Mouse (Mus musculus): ENCODE data around the gene Tmem203. TPM values are rescaled to one million over a fixed set of nuclear protein-coding genes. Genes with fewer than 3 reads are reported as not detected.

Tmem203 gene
- polyA plus RNA-seq (2014; fragmentation: Illumina TruSeq; extraction: RNeasy Lipid Tissue Mini Kit (QIAGEN cat#74804); ENCODE audit: low read depth, low replicate concordance), result 9.8 TPM

DNA sequence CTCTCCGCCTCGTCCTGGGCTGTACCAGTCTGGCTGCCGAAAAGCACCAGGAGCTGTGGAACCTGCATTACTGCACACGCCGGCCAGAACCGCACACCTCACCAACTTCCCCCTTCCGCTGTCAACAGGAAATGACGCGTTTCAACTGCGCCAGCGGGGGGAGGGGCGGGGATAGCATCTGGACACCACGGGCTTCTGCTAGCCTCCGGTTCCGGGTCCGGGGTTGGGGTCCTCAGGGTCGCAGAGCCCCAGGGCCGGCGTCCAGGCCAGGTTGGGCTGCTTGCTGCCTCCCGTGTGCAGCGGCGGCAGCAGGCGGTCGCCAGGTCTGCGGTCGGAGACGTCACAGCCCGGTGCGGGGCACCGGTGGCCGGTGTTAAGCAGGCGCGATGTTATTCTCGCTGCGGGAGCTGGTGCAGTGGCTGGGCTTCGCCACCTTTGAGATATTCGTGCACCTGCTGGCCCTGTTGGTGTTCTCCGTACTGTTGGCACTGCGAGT, at the start of gene Tmem203:
Tmem203 (plus strand) TSS at position 156 of the 496 bp plus-strand sequence.

DNA sequence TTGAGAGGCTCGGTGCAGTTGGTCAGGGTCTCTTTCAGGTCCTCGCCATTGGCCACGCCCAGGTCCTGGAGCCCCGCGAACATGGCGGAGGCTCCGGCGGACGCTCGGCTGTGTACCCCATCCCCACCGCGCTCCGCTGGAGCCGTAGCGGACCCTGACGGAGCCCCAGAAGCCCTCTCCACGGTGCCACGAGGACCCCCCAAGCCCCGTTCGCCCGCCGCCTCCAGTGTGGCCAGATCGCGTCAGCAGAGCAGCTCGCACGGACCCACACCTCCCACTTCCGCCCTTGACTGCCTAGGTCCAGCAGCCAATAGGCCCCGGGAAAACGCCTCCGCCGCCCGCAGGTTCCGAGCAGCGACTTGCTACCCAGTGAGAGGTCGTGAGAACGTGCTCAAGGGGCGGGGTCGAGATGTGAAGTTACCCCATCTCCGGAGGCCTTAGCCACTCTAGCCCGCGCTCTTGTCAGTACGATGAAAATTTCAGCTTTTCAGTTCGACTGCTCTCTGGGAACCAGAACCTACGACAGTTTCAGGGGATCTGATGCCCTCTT, 44.0 kb upstream of the Tmem203 start, which contains the start of gene Nelfb:
Nelfb (minus strand) TSS at position 369 of the 550 bp plus-strand sequence.

DNA sequence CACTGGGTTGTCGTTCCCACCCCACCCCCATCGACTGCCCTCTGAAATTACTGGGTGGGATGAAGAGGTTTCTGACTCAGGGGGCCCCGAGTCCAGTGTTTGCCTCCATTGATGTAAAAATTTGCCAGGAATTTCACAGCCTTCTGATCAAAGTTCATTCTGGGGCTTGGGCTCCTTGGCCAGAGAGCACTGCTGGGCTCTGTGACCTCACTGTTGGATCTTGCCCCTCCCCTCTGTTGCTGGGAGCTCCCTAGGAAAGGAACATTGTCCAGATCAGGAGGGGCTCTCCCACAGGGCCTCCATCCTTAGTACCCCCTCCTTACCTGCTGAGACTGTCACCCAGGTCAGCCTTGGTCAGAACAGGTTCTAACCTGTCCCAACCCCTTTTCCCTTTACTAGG, 40.8 kb upstream of the Tmem203 start, which contains the start of gene Stpg3:
Stpg3 (minus strand) TSS at position 194 of the 400 bp plus-strand sequence.

DNA sequence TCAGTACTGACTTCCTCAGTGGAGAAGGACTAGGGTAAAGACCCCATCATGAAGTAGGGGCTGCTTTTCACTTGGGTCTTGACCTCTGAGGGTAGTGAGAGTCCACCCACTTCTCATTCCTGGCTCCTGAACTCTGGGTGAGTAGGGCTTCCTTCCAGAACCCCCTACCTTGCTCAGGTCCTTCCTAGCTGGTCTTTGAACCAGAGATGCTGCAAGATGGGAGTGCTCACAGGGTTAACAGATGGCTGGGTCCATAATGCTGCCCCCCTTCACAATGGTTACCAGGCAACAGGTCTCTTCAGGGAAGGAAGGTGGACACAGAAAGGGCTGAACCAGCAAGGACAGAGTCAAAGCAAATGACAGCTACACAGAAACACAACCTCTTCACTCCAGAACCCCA, 36.8 kb upstream of the Tmem203 start, which contains the start of gene Fam166a:
Fam166a (plus strand) TSS at position 301 of the 400 bp plus-strand sequence.

DNA sequence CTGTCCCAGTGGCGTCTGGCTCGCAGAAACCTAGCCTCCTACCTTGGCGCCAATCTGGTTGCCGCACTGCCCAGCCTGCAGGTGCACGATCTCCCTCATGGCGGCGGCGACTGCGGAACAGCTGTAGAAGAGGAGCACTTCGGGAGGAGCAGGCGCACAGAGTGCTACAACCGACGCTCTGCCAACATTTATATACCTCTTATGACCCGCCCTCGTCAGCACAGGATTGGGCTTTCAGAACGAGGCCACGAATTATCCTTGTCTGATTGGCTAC, 30.8 kb upstream of the Tmem203 start, which contains the start of gene Tubb4b:
Tubb4b (minus strand) TSS at position 211 of the 274 bp plus-strand sequence.

DNA sequence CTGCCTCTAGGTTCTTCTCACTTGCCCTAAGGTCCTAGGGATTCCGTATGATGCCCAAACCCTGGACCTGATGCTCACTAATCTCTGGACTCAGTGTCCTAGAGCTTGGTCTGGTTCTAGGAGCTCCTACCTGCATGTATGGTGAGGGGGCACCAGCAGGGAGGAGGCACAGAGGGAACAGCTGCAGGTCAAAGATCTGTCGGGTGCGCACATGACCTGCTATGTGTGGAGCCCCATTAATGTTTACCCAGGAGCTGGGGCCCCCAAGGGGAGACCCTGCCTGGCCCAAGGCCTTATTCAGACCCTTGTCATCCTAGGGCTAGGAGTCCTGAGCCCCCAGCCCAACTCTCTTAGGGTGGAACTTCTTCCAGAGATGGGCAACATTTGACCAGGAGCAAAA, 21.2 kb upstream of the Tmem203 start, which contains the start of gene Slc34a3:
Slc34a3 (minus strand) TSS at position 315 of the 400 bp plus-strand sequence.

DNA sequence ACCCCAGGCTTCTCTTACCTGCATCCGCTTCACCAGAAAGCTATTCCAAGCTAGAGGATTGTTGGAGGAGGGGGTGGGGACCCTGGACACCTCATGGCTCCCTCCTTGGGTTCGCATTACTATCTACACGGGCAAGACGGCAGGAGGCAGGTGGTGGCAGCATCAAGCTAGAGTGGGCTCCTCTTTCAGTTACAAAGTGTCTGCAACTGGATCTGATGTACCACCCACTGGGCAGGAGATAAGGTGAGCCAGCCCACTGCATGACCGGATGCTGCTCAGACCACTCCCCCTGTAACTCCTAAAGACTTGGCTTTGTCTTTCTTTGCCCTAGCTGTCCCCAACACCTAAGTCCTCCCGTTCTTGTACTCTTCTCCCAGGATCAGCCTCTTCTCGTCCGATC, 18.6 kb upstream of the Tmem203 start, which contains the start of gene Rnf224:
Rnf224 (minus strand) TSS at position 174 of the 400 bp plus-strand sequence.

DNA sequence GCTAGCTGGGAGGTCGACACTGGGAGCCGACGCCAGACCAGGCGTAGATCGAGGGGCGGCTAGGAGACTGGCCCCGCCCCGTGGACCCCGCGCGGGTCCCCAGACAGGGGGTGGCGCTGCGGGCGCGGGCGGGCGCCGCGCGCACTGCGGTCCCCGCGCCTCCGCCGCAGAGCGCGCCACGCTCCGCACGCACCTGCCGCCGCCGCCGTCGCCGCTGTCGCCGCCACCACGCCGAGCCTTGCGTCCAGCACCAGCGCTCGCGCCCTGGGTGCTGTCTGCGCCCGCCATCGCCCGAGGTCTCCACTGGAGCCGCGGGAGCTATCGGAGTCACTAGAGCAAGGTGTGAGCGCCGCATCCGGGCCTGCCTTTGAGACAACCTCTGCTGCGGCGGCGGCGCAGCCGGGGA, 13.1 kb upstream of the Tmem203 start, which contains the start of the genes Rnf208 and Cysrt1:
Rnf208 (plus strand) TSS at position 155 of the 406 bp plus-strand sequence.
Cysrt1 (minus strand) TSS at position 352 of the 406 bp plus-strand sequence.

DNA sequence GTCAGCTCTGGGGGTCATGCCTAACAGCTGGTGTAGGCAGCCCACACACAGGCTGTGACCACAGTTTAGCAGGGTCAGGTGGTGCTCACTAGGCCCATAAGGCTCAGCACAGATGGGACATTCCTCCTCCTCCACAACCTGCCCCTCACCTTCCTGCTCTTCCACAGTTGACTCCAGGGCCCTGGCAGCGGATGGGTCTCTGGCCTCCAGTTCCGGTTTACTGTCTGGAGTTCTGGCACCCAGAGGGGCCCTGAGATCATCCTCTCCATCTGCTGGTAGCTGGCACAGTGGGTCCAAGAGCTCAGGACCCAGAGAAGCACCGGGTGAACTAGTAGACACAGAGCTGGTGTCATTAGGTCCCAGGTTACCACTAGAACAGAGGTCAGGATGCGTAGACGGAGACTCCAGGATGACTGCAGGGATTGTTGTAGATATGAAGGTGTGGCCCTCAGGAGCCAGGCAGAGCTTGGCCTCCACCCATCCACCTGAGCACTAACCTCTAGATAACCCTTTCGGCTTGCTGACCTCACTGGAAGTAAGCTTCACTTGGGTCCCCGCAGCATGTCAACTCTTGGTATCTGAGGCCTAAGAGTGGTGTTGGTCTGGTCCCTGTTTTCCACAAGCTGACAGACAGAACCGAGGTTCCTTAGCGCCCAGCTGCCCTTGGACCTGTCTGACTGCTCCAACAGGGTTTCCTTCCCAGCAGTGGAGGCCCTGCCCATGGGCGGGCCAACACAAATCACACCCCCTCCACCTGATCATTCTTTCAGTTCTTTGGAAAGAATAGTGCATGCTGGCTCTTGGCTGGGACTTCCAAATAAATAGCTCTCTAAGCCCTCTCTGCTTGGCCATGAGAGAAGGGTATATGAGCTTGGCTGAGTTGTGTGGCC, 8.8 kb upstream of the Tmem203 start, which contains the start of gene AL732309.1:
AL732309.1 (minus strand) TSS at position 681 of the 890 bp plus-strand sequence.

DNA sequence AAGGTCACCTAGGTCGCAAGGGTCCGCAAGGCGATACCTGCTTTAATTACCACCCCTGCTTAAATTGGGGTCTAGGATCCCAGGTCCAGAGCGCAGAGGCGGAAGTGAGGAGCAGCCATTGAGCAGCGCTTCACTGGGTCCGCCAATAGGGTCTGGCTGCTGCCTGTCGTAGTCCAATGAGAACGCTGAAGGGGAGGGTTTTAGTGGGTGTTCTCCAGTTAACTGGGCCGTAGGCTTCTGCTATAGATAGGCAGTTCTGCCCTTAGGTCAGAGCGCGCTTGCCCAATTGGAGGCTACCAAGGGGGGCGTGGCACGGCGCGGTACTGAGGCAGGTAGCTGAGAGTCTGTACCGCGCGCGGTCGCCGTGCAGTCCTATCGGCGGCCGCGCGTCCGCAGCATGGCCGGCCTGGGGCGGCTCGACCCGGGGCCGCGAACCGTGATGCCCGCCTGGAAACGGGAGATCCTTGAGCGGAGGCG, 7.1 kb downstream of the Tmem203 start, which contains the start of gene Tprn:
Tprn (plus strand) TSS at position 328 of the 477 bp plus-strand sequence.

DNA sequence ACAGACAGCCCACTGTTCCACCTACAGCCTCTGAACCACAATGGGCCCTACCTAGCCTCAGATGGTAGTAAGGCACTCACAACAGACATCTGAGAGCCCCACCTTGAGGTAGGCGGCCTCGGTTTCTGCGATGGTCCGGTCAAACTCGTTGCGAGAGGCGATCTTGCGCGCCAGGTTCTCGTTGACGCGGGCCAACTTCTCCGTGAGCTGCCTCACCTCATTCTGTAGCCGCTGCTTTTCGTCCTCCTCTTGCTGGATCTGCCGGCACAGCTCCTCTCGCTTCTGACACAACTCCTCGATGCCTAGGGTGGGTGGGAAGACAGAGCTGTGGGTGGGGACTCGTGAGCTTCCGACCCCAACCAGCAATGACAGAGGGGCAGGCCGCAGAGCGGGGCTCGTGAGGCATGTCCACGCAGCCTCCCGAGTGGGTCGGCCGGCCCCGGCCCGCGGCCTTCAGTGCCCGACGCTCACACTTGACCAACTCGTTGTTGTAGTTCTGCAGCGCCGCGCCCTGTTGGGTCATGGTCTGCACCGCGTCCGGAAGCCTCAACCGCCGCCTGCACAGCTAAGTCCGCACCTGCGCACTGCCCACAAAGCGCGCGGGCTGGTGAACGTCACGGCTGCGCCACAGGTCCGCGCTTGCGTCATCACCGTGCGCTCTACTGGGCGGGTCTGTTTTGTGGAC, 16.7 kb downstream of the Tmem203 start, which contains the start of the genes Ssna1 and Anapc2:
Ssna1 (minus strand) TSS at position 612 of the 685 bp plus-strand sequence.
Anapc2 (plus strand) TSS at position 652 of the 685 bp plus-strand sequence.

DNA sequence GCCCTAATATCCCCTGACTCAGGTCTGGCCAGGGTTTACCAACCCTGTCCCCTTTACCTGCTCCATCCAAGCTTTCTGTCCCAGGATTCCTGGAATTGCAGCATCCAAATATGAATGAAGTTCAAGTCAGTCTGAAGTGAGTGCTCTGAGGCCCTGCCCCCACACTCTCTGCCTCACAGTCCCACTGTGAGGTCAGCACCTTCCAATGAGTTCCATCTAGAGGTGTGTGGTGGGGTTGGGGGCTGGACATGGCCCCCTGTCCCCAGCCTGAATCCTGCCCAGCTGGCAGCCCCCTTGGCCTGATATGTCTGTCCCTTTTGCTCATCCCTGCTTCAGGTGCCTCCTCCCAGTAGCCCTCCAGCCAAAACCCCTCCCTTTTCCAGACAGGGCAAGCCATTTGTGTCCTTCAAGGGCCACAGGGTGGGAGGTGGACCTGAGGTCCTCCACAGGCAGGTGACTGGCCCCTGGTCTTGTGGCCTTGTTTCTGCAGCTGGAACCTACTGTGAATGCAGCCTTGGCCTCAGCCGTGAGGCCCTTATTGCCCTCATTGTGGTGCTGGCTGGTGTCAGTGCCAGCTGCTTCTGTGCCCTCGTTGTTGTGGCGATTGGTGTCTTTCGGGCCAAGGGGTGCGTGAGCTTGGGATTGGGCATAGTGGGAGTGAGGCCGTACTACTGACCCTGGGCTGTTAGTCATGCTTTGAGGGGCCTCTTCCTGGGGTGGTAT, 32.8 kb downstream of the Tmem203 start, which contains the start of gene Tmem210:
Tmem210 (plus strand) TSS at position 219 of the 723 bp plus-strand sequence.

DNA sequence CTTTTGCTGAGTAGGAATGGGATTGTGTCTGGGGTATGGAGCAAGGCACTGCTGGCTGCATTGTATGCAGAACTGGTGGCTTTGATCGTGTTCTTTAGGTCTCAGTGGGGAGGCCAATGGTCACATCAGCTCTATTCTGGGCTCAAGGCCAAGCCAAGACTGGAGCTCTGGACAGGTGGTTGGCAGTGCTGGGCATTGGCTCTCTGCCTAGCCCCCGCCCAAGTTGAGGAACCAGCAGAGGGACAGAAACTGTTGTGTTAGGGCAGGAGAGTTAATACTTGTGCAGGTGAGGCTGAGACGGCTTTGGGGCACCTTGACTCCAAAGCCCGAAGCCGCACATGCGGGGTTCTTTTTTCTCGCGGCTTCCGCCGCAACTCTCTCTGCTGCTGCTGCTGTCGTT, 34.4 kb downstream of the Tmem203 start, which contains the start of gene Lrrc26:
Lrrc26 (plus strand) TSS at position 265 of the 400 bp plus-strand sequence.

Other genes starting within 250 kb of the Tmem203 start
- 27.4 TPM for gene Nsmf, start 201.1 kb upstream of the Tmem203 start, polyA plus RNA-seq (2014; fragmentation: Illumina TruSeq; extraction: RNeasy Lipid Tissue Mini Kit (QIAGEN cat#74804); ENCODE audit: low read depth, low replicate concordance)
- not detected for gene Entpd8, start 175.1 kb upstream of the Tmem203 start, polyA plus RNA-seq (2014; fragmentation: Illumina TruSeq; extraction: RNeasy Lipid Tissue Mini Kit (QIAGEN cat#74804); ENCODE audit: low read depth, low replicate concordance)
- gene Noxa1, start 160.3 kb upstream of the Tmem203 start, polyA plus RNA-seq (2014; fragmentation: Illumina TruSeq; extraction: RNeasy Lipid Tissue Mini Kit (QIAGEN cat#74804); ENCODE audit: low read depth, low replicate concordance), result not detected
- 9.5 TPM for gene Nrarp, start 74.7 kb upstream of the Tmem203 start, polyA plus RNA-seq (2014; fragmentation: Illumina TruSeq; extraction: RNeasy Lipid Tissue Mini Kit (QIAGEN cat#74804); ENCODE audit: low read depth, low replicate concordance)
- gene Tor4a, start 58.6 kb upstream of the Tmem203 start, polyA plus RNA-seq (2014; fragmentation: Illumina TruSeq; extraction: RNeasy Lipid Tissue Mini Kit (QIAGEN cat#74804); ENCODE audit: low read depth, low replicate concordance), result 4.8 TPM
- 34.5 TPM for gene Nelfb, start 44.0 kb upstream of the Tmem203 start, polyA plus RNA-seq (2014; fragmentation: Illumina TruSeq; extraction: RNeasy Lipid Tissue Mini Kit (QIAGEN cat#74804); ENCODE audit: low read depth, low replicate concordance)
- not detected for gene Stpg3, start 40.8 kb upstream of the Tmem203 start, polyA plus RNA-seq (2014; fragmentation: Illumina TruSeq; extraction: RNeasy Lipid Tissue Mini Kit (QIAGEN cat#74804); ENCODE audit: low read depth, low replicate concordance)
- not detected for gene Fam166a, start 36.7 kb upstream of the Tmem203 start, polyA plus RNA-seq (2014; fragmentation: Illumina TruSeq; extraction: RNeasy Lipid Tissue Mini Kit (QIAGEN cat#74804); ENCODE audit: low read depth, low replicate concordance)
- 275 TPM for gene Tubb4b, start 30.7 kb upstream of the Tmem203 start, polyA plus RNA-seq (2014; fragmentation: Illumina TruSeq; extraction: RNeasy Lipid Tissue Mini Kit (QIAGEN cat#74804); ENCODE audit: low read depth, low replicate concordance)
- not detected for gene Slc34a3, start 21.1 kb upstream of the Tmem203 start, polyA plus RNA-seq (2014; fragmentation: Illumina TruSeq; extraction: RNeasy Lipid Tissue Mini Kit (QIAGEN cat#74804); ENCODE audit: low read depth, low replicate concordance)
- gene Rnf224, start 18.7 kb upstream of the Tmem203 start, polyA plus RNA-seq (2014; fragmentation: Illumina TruSeq; extraction: RNeasy Lipid Tissue Mini Kit (QIAGEN cat#74804); ENCODE audit: low read depth, low replicate concordance), result not detected
- not detected for gene Rnf208, start 13.2 kb upstream of the Tmem203 start, polyA plus RNA-seq (2014; fragmentation: Illumina TruSeq; extraction: RNeasy Lipid Tissue Mini Kit (QIAGEN cat#74804); ENCODE audit: low read depth, low replicate concordance)
- gene Cysrt1, start 13.0 kb upstream of the Tmem203 start, polyA plus RNA-seq (2014; fragmentation: Illumina TruSeq; extraction: RNeasy Lipid Tissue Mini Kit (QIAGEN cat#74804); ENCODE audit: low read depth, low replicate concordance), result not detected
- gene AL732309.1, start 8.6 kb upstream of the Tmem203 start, polyA plus RNA-seq (2014; fragmentation: Illumina TruSeq; extraction: RNeasy Lipid Tissue Mini Kit (QIAGEN cat#74804); ENCODE audit: low read depth, low replicate concordance), result 6.4 TPM
- 3.3 TPM for gene Tprn, start 7.2 kb downstream of the Tmem203 start, polyA plus RNA-seq (2014; fragmentation: Illumina TruSeq; extraction: RNeasy Lipid Tissue Mini Kit (QIAGEN cat#74804); ENCODE audit: low read depth, low replicate concordance)
- 49.1 TPM for gene Ssna1, start 17.0 kb downstream of the Tmem203 start, polyA plus RNA-seq (2014; fragmentation: Illumina TruSeq; extraction: RNeasy Lipid Tissue Mini Kit (QIAGEN cat#74804); ENCODE audit: low read depth, low replicate concordance)
- gene Anapc2, start 17.0 kb downstream of the Tmem203 start, polyA plus RNA-seq (2014; fragmentation: Illumina TruSeq; extraction: RNeasy Lipid Tissue Mini Kit (QIAGEN cat#74804); ENCODE audit: low read depth, low replicate concordance), result 42.7 TPM
- gene Tmem210, start 32.7 kb downstream of the Tmem203 start, polyA plus RNA-seq (2014; fragmentation: Illumina TruSeq; extraction: RNeasy Lipid Tissue Mini Kit (QIAGEN cat#74804); ENCODE audit: low read depth, low replicate concordance), result not detected
- not detected for gene Lrrc26, start 34.5 kb downstream of the Tmem203 start, polyA plus RNA-seq (2014; fragmentation: Illumina TruSeq; extraction: RNeasy Lipid Tissue Mini Kit (QIAGEN cat#74804); ENCODE audit: low read depth, low replicate concordance)
- not detected for gene Grin1, start 63.7 kb downstream of the Tmem203 start, polyA plus RNA-seq (2014; fragmentation: Illumina TruSeq; extraction: RNeasy Lipid Tissue Mini Kit (QIAGEN cat#74804); ENCODE audit: low read depth, low replicate concordance)
- gene Man1b1, start 76.9 kb downstream of the Tmem203 start, polyA plus RNA-seq (2014; fragmentation: Illumina TruSeq; extraction: RNeasy Lipid Tissue Mini Kit (QIAGEN cat#74804); ENCODE audit: low read depth, low replicate concordance), result 21.4 TPM
- gene Dpp7, start 100.9 kb downstream of the Tmem203 start, polyA plus RNA-seq (2014; fragmentation: Illumina TruSeq; extraction: RNeasy Lipid Tissue Mini Kit (QIAGEN cat#74804); ENCODE audit: low read depth, low replicate concordance), result 6.7 TPM
- gene Uap1l1, start 110.2 kb downstream of the Tmem203 start, polyA plus RNA-seq (2014; fragmentation: Illumina TruSeq; extraction: RNeasy Lipid Tissue Mini Kit (QIAGEN cat#74804); ENCODE audit: low read depth, low replicate concordance), result 8.8 TPM
- gene Sapcd2, start 116.9 kb downstream of the Tmem203 start, polyA plus RNA-seq (2014; fragmentation: Illumina TruSeq; extraction: RNeasy Lipid Tissue Mini Kit (QIAGEN cat#74804); ENCODE audit: low read depth, low replicate concordance), result not detected
- 16.2 TPM for gene Entpd2, start 140.4 kb downstream of the Tmem203 start, polyA plus RNA-seq (2014; fragmentation: Illumina TruSeq; extraction: RNeasy Lipid Tissue Mini Kit (QIAGEN cat#74804); ENCODE audit: low read depth, low replicate concordance)
- gene Npdc1, start 143.9 kb downstream of the Tmem203 start, polyA plus RNA-seq (2014; fragmentation: Illumina TruSeq; extraction: RNeasy Lipid Tissue Mini Kit (QIAGEN cat#74804); ENCODE audit: low read depth, low replicate concordance), result 36.7 TPM
- not detected for gene Fut7, start 167.8 kb downstream of the Tmem203 start, polyA plus RNA-seq (2014; fragmentation: Illumina TruSeq; extraction: RNeasy Lipid Tissue Mini Kit (QIAGEN cat#74804); ENCODE audit: low read depth, low replicate concordance)
- 33.3 TPM for gene Abca2, start 173.3 kb downstream of the Tmem203 start, polyA plus RNA-seq (2014; fragmentation: Illumina TruSeq; extraction: RNeasy Lipid Tissue Mini Kit (QIAGEN cat#74804); ENCODE audit: low read depth, low replicate concordance)
- gene Clic3, start 201.4 kb downstream of the Tmem203 start, polyA plus RNA-seq (2014; fragmentation: Illumina TruSeq; extraction: RNeasy Lipid Tissue Mini Kit (QIAGEN cat#74804); ENCODE audit: low read depth, low replicate concordance), result 1.3 TPM
- gene Paxx, start 205.7 kb downstream of the Tmem203 start, polyA plus RNA-seq (2014; fragmentation: Illumina TruSeq; extraction: RNeasy Lipid Tissue Mini Kit (QIAGEN cat#74804); ENCODE audit: low read depth, low replicate concordance), result 27.9 TPM
- gene Ptgds, start 214.6 kb downstream of the Tmem203 start, polyA plus RNA-seq (2014; fragmentation: Illumina TruSeq; extraction: RNeasy Lipid Tissue Mini Kit (QIAGEN cat#74804); ENCODE audit: low read depth, low replicate concordance), result 1,706 TPM
- gene Lcn12, start 238.5 kb downstream of the Tmem203 start, polyA plus RNA-seq (2014; fragmentation: Illumina TruSeq; extraction: RNeasy Lipid Tissue Mini Kit (QIAGEN cat#74804); ENCODE audit: low read depth, low replicate concordance), result not detected
- 77.7 TPM for gene Fbxw5, start 245.3 kb downstream of the Tmem203 start, polyA plus RNA-seq (2014; fragmentation: Illumina TruSeq; extraction: RNeasy Lipid Tissue Mini Kit (QIAGEN cat#74804); ENCODE audit: low read depth, low replicate concordance)
- gene C8g, start 246.3 kb downstream of the Tmem203 start, polyA plus RNA-seq (2014; fragmentation: Illumina TruSeq; extraction: RNeasy Lipid Tissue Mini Kit (QIAGEN cat#74804); ENCODE audit: low read depth, low replicate concordance), result 4.2 TPM